Mouse (Mus musculus) heart, embryonic 14.5 days (tissue): ENCODE results near the gene Foxr1. TPM values are rescaled to one million over a fixed set of nuclear protein-coding genes. Genes with fewer than 3 reads are reported as not detected.

Experiments
- ATAC-seq: fragments of 200-750 bp; cut with Nextera tagmentation; 2 replicates; pipeline ENCODE4 v1.8.0; 2017; ENCODE audit warnings: low read depth, moderate TSS enrichment; ENCODE audit not compliant: insufficient number of reproducible peaks, insufficient read depth, low FRiP score
- H3K27ac ChIP-seq, 2 experiments: fragments of 200-500 bp in 1 of 2; fragments of 300-500 bp in 1 of 2; sonication (generic) in 1 of 2; replicated peaks in 1 of 2; 2 replicates each; pipeline ENCODE4 v1.5.1; 2012 to 2014; ENCODE audit warnings: low read depth in 2 of 2, low read length in 2 of 2, control low read depth in 1 of 2, mild to moderate bottlenecking in 1 of 2, mixed read lengths in 1 of 2; ENCODE audit not compliant: control insufficient read depth in 1 of 2, insufficient read depth in 1 of 2
- H3K27me3 ChIP-seq: fragments of 300-500 bp; sonication (generic); 2 replicates; pipeline ENCODE4 v1.6.1; 2014; ENCODE audit warnings: mild to moderate bottlenecking, low read length, control low read depth; ENCODE audit not compliant: control insufficient read depth, insufficient read depth
- H3K36me3 ChIP-seq: fragments of 300-500 bp; sonication (generic); 2 replicates; pipeline ENCODE4 v1.6.1; 2014; ENCODE audit warnings: mild to moderate bottlenecking, control low read depth, low read length, mixed read lengths; ENCODE audit not compliant: control insufficient read depth, insufficient read depth
- H3K4me1 ChIP-seq, 2 experiments: fragments of 200-500 bp in 1 of 2; fragments of 300-500 bp in 1 of 2; sonication (generic) in 1 of 2; 2 replicates each; pipeline ENCODE4 v1.6.1; 2012 to 2014; ENCODE audit warnings: low read length in 2 of 2, control low read depth in 1 of 2, mixed read lengths in 1 of 2; ENCODE audit not compliant: control insufficient read depth in 2 of 2, insufficient read depth in 2 of 2
- H3K4me2 ChIP-seq: fragments of 300-500 bp; sonication (generic); 2 replicates; pipeline ENCODE4 v1.6.1; 2014; ENCODE audit warnings: mild to moderate bottlenecking, low read length
- H3K4me3 ChIP-seq, 2 experiments: fragments of 200-500 bp in 1 of 2; fragments of 300-500 bp in 1 of 2; sonication (generic) in 1 of 2; 2 replicates each; pipeline ENCODE4 v1.5.1; 2012 to 2014; ENCODE audit warnings: low read length in 2 of 2, mild to moderate bottlenecking in 2 of 2, control low read depth in 1 of 2, low read depth in 1 of 2, moderate library complexity in 1 of 2; ENCODE audit not compliant: control insufficient read depth in 1 of 2, insufficient read depth in 1 of 2
- H3K9ac ChIP-seq: fragments of 300-500 bp; sonication (generic); 2 replicates; pipeline ENCODE4 v1.6.1; 2014; ENCODE audit warnings: mild to moderate bottlenecking, low read length
- H3K9me3 ChIP-seq: fragments of 300-500 bp; sonication (generic); 2 replicates; pipeline ENCODE4 v1.6.1; 2016; ENCODE audit warnings: low read length, control low read depth; ENCODE audit not compliant: control insufficient read depth
- WGBS: fragments of 180-500 bp; shearing (Covaris S2); extraction: QIAGEN DNeasy Blood & Tissue Kit; methylation state at CpG from one replicate; pipeline ENCODE4 v1.1.7; 2014; 5-methylcytosine and 5-hydroxymethylcytosine counted together
- polyA plus RNA-seq: library from polyadenylated mRNA; unstranded; fragments of >200 nt; fragmentation: Nextera tagmentation; extraction: Ambion mirVana; gene quantifications from 2 replicates; pipeline ENCODE4 v1.2.1, GENCODE M21; 2014

The Foxr1 gene
- polyA plus RNA-seq, 1 experiment from 2014 or later = not detected

- Histone ChIP-seq H3K9ac (no peak overlapping the region), H3K9me3 (no peaks in the 10 kb centered on the region), H3K4me3 (no peak overlapping the region), H3K4me1 (peaks cover 13 to 34% of the 10 kb centered on the region in 2 experiments), H3K36me3 (peaks cover 59% of the 10 kb centered on the region), H3K27me3 (no peaks in the 10 kb centered on the region), H3K4me2 (no peak overlapping the region), H3K27ac (no peak overlapping the region)
- ATAC-seq = no peak
- WGBS = 80% methylated on average over 13 of the region's 13 CpGs
Observed at GRCm38 (mm10) chr9:44399114-44399794, 41.7 kb downstream of the Foxr1 start.

GRCm38 (mm10) chr9:44398551-44398950 is 42.4 kb downstream of the Foxr1 start:
- Histone ChIP-seq H3K4me2 (peak overlapping the region; percentile 92), H3K27me3 (no peaks in the 10 kb centered on the region), H3K9ac (peak overlapping the region; percentile 88; the same call in 1 of the 2 replicates), H3K4me3 (0 out of 4 replicates have a peak overlapping the region, but pooled peaks of 1 of the 2 experiments have one; percentile 77), H3K9me3 (no peaks in the 10 kb centered on the region), H3K36me3 (peaks cover 52% of the 10 kb centered on the region), H3K4me1 (peaks cover 13 to 34% of the 10 kb centered on the region in 2 experiments), H3K27ac (no peak overlapping the region)
- ATAC-seq = no peak
- 79% methylated on average over 9 of the region's 9 CpGs for WGBS

- ATAC-seq = no peak
- H3K27ac ChIP-seq = no peak overlapping the region; a peak in 1 of 4 replicates
- peak overlapping the region; percentile 88 for H3K9ac ChIP-seq
- H3K4me3 ChIP-seq = peak overlapping the region; percentile 17 to 77; a peak in 3 of 4 replicates
- no peaks in the 10 kb centered on the region for H3K27me3 ChIP-seq
- H3K9me3 ChIP-seq = no peaks in the 10 kb centered on the region
- 29% methylated on average over 4 of the region's 4 CpGs for WGBS
- peak overlapping the region; percentile 92 for H3K4me2 ChIP-seq
- H3K36me3 ChIP-seq = peaks cover 47% of the 10 kb centered on the region
- H3K4me1 ChIP-seq = peaks cover 13 to 34% of the 10 kb centered on the region in 2 experiments
Observed at GRCm38 (mm10) chr9:44398087-44398486, 42.8 kb downstream of the Foxr1 start.

- no peaks in the 10 kb centered on the region for H3K9me3 ChIP-seq
Observed at GRCm38 (mm10) chr9:44396684-44397411, 44.1 kb downstream of the Foxr1 start, which contains the start of gene Slc37a4. Gene Slc37a4, plus strand, starts transcription at chr9:44396852.

GRCm38 (mm10) chr9:44391466-44391865 is 49.5 kb downstream of the Foxr1 start:
- Histone ChIP-seq H3K27me3 (no peaks in the 10 kb centered on the region), H3K9me3 (no peaks in the 10 kb centered on the region), H3K4me1 (no peaks in the 10 kb centered on the region), H3K9ac (no peak overlapping the region), H3K36me3 (peaks cover 54% of the 10 kb centered on the region), H3K27ac (no peak overlapping the region), H3K4me2 (no peak overlapping the region), H3K4me3 (no peak overlapping the region)
- WGBS = 37% methylated on average over 4 of the region's 4 CpGs
- no peak for ATAC-seq

More at GRCm38 (mm10) chr9:44396684-44397411, 44.1 kb downstream of the Foxr1 start, which contains the start of gene Slc37a4:
- Histone ChIP-seq H3K4me3 (peak within 1 kb of the TSS; percentile 58 to 77), H3K9ac (peak within 1 kb of the TSS; percentile 88), H3K4me2 (peak within 1 kb of the TSS; percentile 92), H3K4me1 (peaks cover 13 to 34% of the 10 kb centered on the region in 2 experiments), H3K27me3 (no peaks in the 10 kb centered on the region), H3K27ac (peak within 1 kb of the TSS; percentile 64 to 91), H3K36me3 (peaks cover 38% of the 10 kb centered on the region)
- peak; percentile 96 for ATAC-seq
- under 1% methylated on average over 43 of the region's 43 CpGs for WGBS

GRCm38 (mm10) chr9:44389273-44389672 is 51.7 kb downstream of the Foxr1 start:
- WGBS = 63% methylated on average over 8 of the region's 8 CpGs
- Histone ChIP-seq H3K9ac (no peak overlapping the region), H3K4me1 (no peaks in the 10 kb centered on the region), H3K4me3 (no peak overlapping the region), H3K9me3 (no peaks in the 10 kb centered on the region), H3K4me2 (no peak overlapping the region), H3K36me3 (peaks cover 76% of the 10 kb centered on the region), H3K27ac (no peak overlapping the region), H3K27me3 (no peaks in the 10 kb centered on the region)
- ATAC-seq = no peak

GRCm38 (mm10) chr9:44387221-44387620 is 53.7 kb downstream of the Foxr1 start:
- Histone ChIP-seq H3K4me3 (no peak overlapping the region), H3K27me3 (no peaks in the 10 kb centered on the region), H3K4me2 (no peak overlapping the region), H3K9me3 (no peaks in the 10 kb centered on the region), H3K36me3 (peaks cover 95% of the 10 kb centered on the region), H3K27ac (no peak overlapping the region), H3K9ac (no peak overlapping the region), H3K4me1 (no peaks in the 10 kb centered on the region)
- ATAC-seq = no peak
- WGBS = 58% methylated on average over 3 of the region's 3 CpGs
